Mouse (Mus musculus) left cerebral cortex, adult 8-10 months (tissue): ENCODE results near the gene Agbl5. TPM values are rescaled to one million over a fixed set of nuclear protein-coding genes. Genes with fewer than 3 reads are reported as not detected.
"Not testable (repeated sequence)": the region's sequence is repeated elsewhere in the genome, so short reads cannot be mapped to it uniquely, and the experiment has no call there.

ENCODE experiments used
- DNase-seq, 2 experiments: peaks; one replicate each; pipeline ENCODE4 v3.0.0; 2022; ENCODE audit warnings: low spot score in 2 of 2
- total RNA-seq, 4 experiments: library from RNA; stranded (reverse); gene quantifications; 2 replicates each; pipeline ENCODE4 v1.2.4; 2022

Gene Agbl5
- total RNA-seq, result 10 to 100 TPM; 14.6 to 18.2 (median 17.0) TPM

GRCm38 (mm10) chr5:30888337-30889087 lies at the start of gene Agbl5:
Gene Agbl5, plus strand, starts transcription at chr5:30888694.
- DNase-seq, result peak; percentile 93 to 94

- no peak for DNase-seq
These were observed 48.8 kb upstream of the Agbl5 start for GRCm38 (mm10) chr5:30839731-30840130.

- DNase-seq, result no peak
These were observed 46.6 kb upstream of the Agbl5 start for GRCm38 (mm10) chr5:30841896-30842295.

- no peak for DNase-seq
These were observed 38.5 kb upstream of the Agbl5 start for GRCm38 (mm10) chr5:30849891-30850555.

GRCm38 (mm10) chr5:30850556-30850925 lies 38.0 kb upstream of the Agbl5 start:
- DNase-seq, result no peak

GRCm38 (mm10) chr5:30853522-30853921 lies 35.0 kb upstream of the Agbl5 start:
- no peak for DNase-seq

GRCm38 (mm10) chr5:30855674-30856073 lies 32.8 kb upstream of the Agbl5 start:
- DNase-seq, result no peak

GRCm38 (mm10) chr5:30856124-30856523 lies 32.4 kb upstream of the Agbl5 start:
- DNase-seq, result no peak

- DNase-seq, result no peak
These were observed 24.6 kb upstream of the Agbl5 start for GRCm38 (mm10) chr5:30863852-30864251.

- DNase-seq, result no peak
These were observed 24.2 kb upstream of the Agbl5 start for GRCm38 (mm10) chr5:30864322-30864721.

GRCm38 (mm10) chr5:30866871-30867270 lies 21.6 kb upstream of the Agbl5 start:
- DNase-seq, result no peak

GRCm38 (mm10) chr5:30867712-30868111 lies 20.8 kb upstream of the Agbl5 start, which contains the start of gene Tmem214:
Gene Tmem214, plus strand, starts transcription at chr5:30868012.
- no peak for DNase-seq

GRCm38 (mm10) chr5:30868981-30869380 lies 19.5 kb upstream of the Agbl5 start:
- no peak for DNase-seq

GRCm38 (mm10) chr5:30869405-30870130 lies 18.9 kb upstream of the Agbl5 start:
- peak; percentile 80 to 87 for DNase-seq

GRCm38 (mm10) chr5:30870131-30870406 lies 18.4 kb upstream of the Agbl5 start:
- no peak for DNase-seq

- DNase-seq, result no peak
These were observed 15.9 kb upstream of the Agbl5 start for GRCm38 (mm10) chr5:30872574-30872973.

- no peak for DNase-seq
These were observed 14.1 kb upstream of the Agbl5 start for GRCm38 (mm10) chr5:30874365-30874764.

- DNase-seq, result no peak
These were observed 9.9 kb upstream of the Agbl5 start for GRCm38 (mm10) chr5:30878616-30879015.

- no peak for DNase-seq
These were observed 9.0 kb upstream of the Agbl5 start for GRCm38 (mm10) chr5:30879347-30879943.

GRCm38 (mm10) chr5:30881839-30882238 lies 6.7 kb upstream of the Agbl5 start:
- not testable (repeated sequence) for DNase-seq

- no peak for DNase-seq
These were observed 2.3 kb upstream of the Agbl5 start for GRCm38 (mm10) chr5:30886209-30886608.

GRCm38 (mm10) chr5:30886731-30887130 lies 1.8 kb upstream of the Agbl5 start:
- no peak for DNase-seq
